Mouse (Mus musculus) heart, adult 2 months (tissue): ENCODE data around the gene Unc13c. TPM values are rescaled to one million over a fixed set of nuclear protein-coding genes. Genes with fewer than 3 reads are reported as not detected.

Experiments
- DNase-seq, 2 experiments: peaks; one replicate each; pipeline ENCODE4 v3.0.0; 2021
- H3K27ac ChIP-seq: fragments of 200-600 bp; 2 replicates; pipeline ENCODE4 v1.8.1; 2022
- H3K27me3 ChIP-seq: fragments of 200-500 bp; 2 replicates; pipeline ENCODE4 v1.6.1; 2012; ENCODE audit warnings: mild to moderate bottlenecking, low read length, inconsistent platforms, mixed read lengths; ENCODE audit not compliant: control insufficient read depth, insufficient read depth
- H3K36me3 ChIP-seq: fragments of 200-500 bp; 2 replicates; pipeline ENCODE4 v1.6.1; 2012; ENCODE audit warnings: low read length, inconsistent platforms; ENCODE audit not compliant: control insufficient read depth, insufficient read depth
- H3K4me1 ChIP-seq: fragments of 200-500 bp; 2 replicates; pipeline ENCODE4 v1.6.1; 2011; ENCODE audit warnings: low read length; ENCODE audit not compliant: control insufficient read depth, insufficient read depth
- H3K4me3 ChIP-seq: fragments of 200-600 bp; 2 replicates; pipeline ENCODE4 v1.8.1; 2022
- H3K79me2 ChIP-seq: fragments of 200-500 bp; replicated peaks from 2 replicates; pipeline ENCODE4 v1.6.1; 2012; ENCODE audit warnings: mild to moderate bottlenecking, inconsistent platforms, low read length, moderate library complexity, mixed read lengths; ENCODE audit not compliant: control insufficient read depth, insufficient read depth
- H3K9ac ChIP-seq: fragments of 200-500 bp; 2 replicates; pipeline ENCODE4 v1.6.1; 2012; ENCODE audit warnings: low read depth, mild to moderate bottlenecking, control low read depth, inconsistent platforms, low read length, mixed read lengths
- CTCF ChIP-seq: fragments of 200-600 bp; IDR thresholded peaks from 2 replicates; pipeline ENCODE4 v1.8.1; 2022; ENCODE audit warnings: antibody characterized with exemption, mild to moderate bottlenecking, moderate library complexity
- EP300 ChIP-seq: fragments of 200-500 bp; IDR thresholded peaks from 2 replicates; pipeline ENCODE4 v1.6.1; 2011; ENCODE audit warnings: low read depth, low read length, control low read depth; ENCODE audit not compliant: insufficient read depth
- POLR2A ChIP-seq: fragments of 200-500 bp; IDR thresholded peaks from 2 replicates; pipeline ENCODE4 v1.6.1; 2011; ENCODE audit warnings: mild to moderate bottlenecking, low read depth, low read length, control low read depth; ENCODE audit not compliant: insufficient read depth
- WGBS: fragments of 180-500 bp; shearing (Covaris S2); methylation state at CpG from one replicate; pipeline ENCODE4 v1.1.7; 2018; 5-methylcytosine and 5-hydroxymethylcytosine counted together
- intact Hi-C: fragments of 180-260 bp; cut with DNase I; formaldehyde crosslinking; loops from one replicate; pipeline ENCODE4 v1.15.1; 2025
- polyA plus RNA-seq: library from polyadenylated mRNA; depleted of rRNA; stranded (reverse); fragments of >200 nt; gene quantifications from 2 replicates; pipeline ENCODE4 v1.2.3, GENCODE M21; 2012
- total RNA-seq, 2 experiments: library from RNA; stranded (reverse); gene quantifications; 2 replicates each; pipeline ENCODE4 v1.2.3; 2021

Gene Unc13c
- total and polyA plus RNA-seq, 3 experiments, result 0.02 to 0.23 (median 0.18) TPM

GRCm38 (mm10) chr9:73649088-73649487 lies 319.7 kb downstream of the Unc13c start:
- intact Hi-C loops, result no loop called here
- H3K79me2 ChIP-seq, result no peaks in the 10 kb centered on the region
- DNase-seq, result no peak

GRCm38 (mm10) chr9:73638119-73638518 lies 330.6 kb downstream of the Unc13c start:
- H3K79me2 ChIP-seq, result no peaks in the 10 kb centered on the region
- 90% methylated on average over 1 of the region's 1 CpGs for WGBS
- intact Hi-C loops, result no loop called here
- no peak overlapping the region for H3K9ac ChIP-seq
- DNase-seq, result no peak
- no peaks in the 10 kb centered on the region for H3K27me3 ChIP-seq
- no peak overlapping the region for H3K27ac ChIP-seq
- no peaks in the 10 kb centered on the region for H3K4me1 ChIP-seq
- no peaks in the 10 kb centered on the region for H3K36me3 ChIP-seq
- no peak for TF ChIP-seq CTCF
- no peak for TF ChIP-seq EP300
- TF ChIP-seq POLR2A, result no peak
- H3K4me3 ChIP-seq, result no peak overlapping the region

More at GRCm38 (mm10) chr9:73649088-73649487, 319.7 kb downstream of the Unc13c start:
- no peak for TF ChIP-seq POLR2A
- TF ChIP-seq EP300, result no peak
- TF ChIP-seq CTCF, result no peak
- Histone ChIP-seq H3K27ac (no peak overlapping the region), H3K4me1 (no peaks in the 10 kb centered on the region), H3K9ac (no peak overlapping the region), H3K27me3 (no peaks in the 10 kb centered on the region), H3K4me3 (no peak overlapping the region), H3K36me3 (no peaks in the 10 kb centered on the region)
- 97% methylated on average over 1 of the region's 1 CpGs for WGBS

- no peaks in the 10 kb centered on the region for H3K27me3 ChIP-seq
- TF ChIP-seq POLR2A (no peak), EP300 (no peak), CTCF (no peak)
- H3K9ac ChIP-seq, result no peak overlapping the region
- no peak overlapping the region for H3K4me3 ChIP-seq
- H3K4me1 ChIP-seq, result no peaks in the 10 kb centered on the region
- intact Hi-C loops, result no loop called here
- WGBS, result 78% methylated on average over 1 of the region's 1 CpGs
- no peaks in the 10 kb centered on the region for H3K79me2 ChIP-seq
- H3K27ac ChIP-seq, result no peak overlapping the region
- no peaks in the 10 kb centered on the region for H3K36me3 ChIP-seq
- no peak for DNase-seq
Measured at GRCm38 (mm10) chr9:73625171-73625570, 343.6 kb downstream of the Unc13c start.

- intact Hi-C loops, result no loop called here
- 75% methylated on average over 4 of the region's 4 CpGs for WGBS
- no peaks in the 10 kb centered on the region for H3K27me3 ChIP-seq
- DNase-seq, result no peak
- no peaks in the 10 kb centered on the region for H3K79me2 ChIP-seq
- H3K4me3 ChIP-seq, result no peak overlapping the region
- no peak overlapping the region for H3K27ac ChIP-seq
- H3K4me1 ChIP-seq, result no peaks in the 10 kb centered on the region
- no peak for TF ChIP-seq CTCF
- no peak for TF ChIP-seq EP300
- no peak for TF ChIP-seq POLR2A
- H3K9ac ChIP-seq, result no peak overlapping the region
- no peaks in the 10 kb centered on the region for H3K36me3 ChIP-seq
Measured at GRCm38 (mm10) chr9:73612896-73613295, 355.9 kb downstream of the Unc13c start.

- no peaks in the 10 kb centered on the region for H3K79me2 ChIP-seq
- intact Hi-C loops, result no loop called here
- no peak for DNase-seq
- H3K4me3 ChIP-seq, result no peak overlapping the region
- no peak overlapping the region for H3K9ac ChIP-seq
- H3K27ac ChIP-seq, result no peak overlapping the region
- no peaks in the 10 kb centered on the region for H3K27me3 ChIP-seq
- no peaks in the 10 kb centered on the region for H3K36me3 ChIP-seq
- no peak for TF ChIP-seq CTCF
- no peak for TF ChIP-seq POLR2A
- TF ChIP-seq EP300, result no peak
- no peaks in the 10 kb centered on the region for H3K4me1 ChIP-seq
- 69% methylated on average over 1 of the region's 1 CpGs for WGBS
Measured at GRCm38 (mm10) chr9:73603921-73604320, 364.8 kb downstream of the Unc13c start.

GRCm38 (mm10) chr9:73565558-73565957 lies 403.2 kb downstream of the Unc13c start:
- H3K9ac ChIP-seq, result no peak overlapping the region
- H3K27me3 ChIP-seq, result no peaks in the 10 kb centered on the region
- no peak overlapping the region for H3K4me3 ChIP-seq
- H3K27ac ChIP-seq, result no peak overlapping the region
- H3K36me3 ChIP-seq, result no peaks in the 10 kb centered on the region
- no peaks in the 10 kb centered on the region for H3K4me1 ChIP-seq
- no peaks in the 10 kb centered on the region for H3K79me2 ChIP-seq
- DNase-seq, result no peak
- TF ChIP-seq POLR2A (no peak), EP300 (no peak), CTCF (no peak)
- intact Hi-C loops, result no loop called here
- 46% methylated on average over 4 of the region's 4 CpGs for WGBS

- Histone ChIP-seq H3K27ac (no peak overlapping the region), H3K36me3 (no peaks in the 10 kb centered on the region), H3K79me2 (no peaks in the 10 kb centered on the region), H3K4me1 (no peaks in the 10 kb centered on the region), H3K9ac (no peak overlapping the region), H3K4me3 (no peak overlapping the region), H3K27me3 (no peaks in the 10 kb centered on the region)
- peak; percentile 51 to 53 for DNase-seq
- intact Hi-C loops, result no loop called here
- TF ChIP-seq EP300 (no peak), CTCF (no peak)
- WGBS, result 16% methylated on average over 5 of the region's 5 CpGs
Measured at GRCm38 (mm10) chr9:73560037-73560436, 408.7 kb downstream of the Unc13c start.
